Mouse (Mus musculus): ENCODE data around the gene Trim65. TPM values are rescaled to one million over a fixed set of nuclear protein-coding genes. Genes with fewer than 3 reads are reported as not detected.
A peak's percentile ranks its signal among the peaks of the same experiment; 100 is the strongest.
"Not testable (repeated sequence)": the region's sequence is repeated elsewhere in the genome, so short reads cannot be mapped to it uniquely, and the experiment has no call there.

Trim65 gene
- total and polyA plus RNA-seq, 3 experiments = 0.66 to 2.0 (median 1.4) TPM

GRCm38 (mm10) chr11:116126261-116126660 lies 4.7 kb downstream of the Trim65 start:
- Histone ChIP-seq H3K4me2 (ENCODE audit: insufficient read depth, low read depth, poor library complexity, severe bottlenecking) (no peak overlapping the region), H3K9me3 (replicated peaks; ENCODE audit: low read length) (peaks cover 8% of the 10 kb centered on the region), H3K79me2 (replicated peaks; ENCODE audit: control insufficient read depth, extremely low read depth, insufficient read depth, poor library complexity, severe bottlenecking) (no peaks in the 10 kb centered on the region), H3K9ac (ENCODE audit: insufficient read depth, low read depth) (no peak overlapping the region), H3K27ac (ENCODE audit: insufficient read depth, low read depth) (no peak overlapping the region), H3K4me1 (ENCODE audit: control insufficient read depth in 1 of 2, insufficient read depth in 2 of 2) (peaks cover 6% of the 10 kb centered on the region in 2 experiments; a peak in 3 of 4 replicates), H3K4me3 (replicated peaks in 1 of 3; ENCODE audit: low read depth in 2 of 3, low read length in 2 of 3, poor library complexity in 1 of 3) (no peak overlapping the region), H3K27me3 (replicated peaks) (no peaks in the 10 kb centered on the region), H3K36me3 (replicated peaks in 1 of 2; ENCODE audit: control insufficient read depth in 1 of 2, insufficient read depth in 1 of 2, low read length in 1 of 2) (peaks cover 12 to 42% of the 10 kb centered on the region in 2 experiments)
- dilution Hi-C loops (cut with MboI; ENCODE audit: extremely low pct_ligation_motif_present, extremely low pct_unique_long_range_greater_than_20kb, low sequenced_read_pairs) = no loop called here
- in situ Hi-C loops (cut with MboI; ENCODE audit: low pct_ligation_motif_present, low pct_unique_long_range_greater_than_20kb, low sequenced_read_pairs) = no loop called here
- no peak for TF ChIP-seq ZC3H11A (IDR thresholded peaks at IDR 0.05; ENCODE audit: low read depth, low read length)
- no peak for TF ChIP-seq CTCF (conservative IDR thresholded peaks at IDR 0.05 in 1 of 2, IDR thresholded peaks at IDR 0.05 in 1 of 2; ENCODE audit: low read depth in 2 of 2, low read length in 2 of 2)
- no peak for TF ChIP-seq ETS1 (conservative IDR thresholded peaks at IDR 0.05; ENCODE audit: low read depth, low read length)
- no peak for TF ChIP-seq TBP (conservative IDR thresholded peaks at IDR 0.05; ENCODE audit: low read depth, low read length)
- no peak for TF ChIP-seq MAZ (IDR thresholded peaks at IDR 0.05; ENCODE audit: low read depth, low read length)
- no peak for TF ChIP-seq HCFC1 (IDR thresholded peaks at IDR 0.05; ENCODE audit: low read depth, low read length)
- TF ChIP-seq TCF12 (IDR thresholded peaks at IDR 0.05; ENCODE audit: low read depth, low read length) = no peak
- no peak for TF ChIP-seq NELFE (IDR thresholded peaks at IDR 0.05; ENCODE audit: low read depth, low read length)
- TF ChIP-seq UBTF (IDR thresholded peaks at IDR 0.05; ENCODE audit: low read depth, low read length) = no peak
- no peak for TF ChIP-seq BHLHE40 (IDR thresholded peaks at IDR 0.05; ENCODE audit: low read depth, low read length)
- TF ChIP-seq ZMIZ1 (IDR thresholded peaks at IDR 0.05; ENCODE audit: low read depth, low read length) = no peak
- no peak for TF ChIP-seq POLR2AphosphoS2 (IDR thresholded peaks at IDR 0.05; ENCODE audit: low read depth, low read length)
- TF ChIP-seq RCOR1 (conservative IDR thresholded peaks at IDR 0.05; ENCODE audit: low read depth, low read length) = no peak
- no peak for DNase-seq (ENCODE audit: extremely low read depth)

DNA sequence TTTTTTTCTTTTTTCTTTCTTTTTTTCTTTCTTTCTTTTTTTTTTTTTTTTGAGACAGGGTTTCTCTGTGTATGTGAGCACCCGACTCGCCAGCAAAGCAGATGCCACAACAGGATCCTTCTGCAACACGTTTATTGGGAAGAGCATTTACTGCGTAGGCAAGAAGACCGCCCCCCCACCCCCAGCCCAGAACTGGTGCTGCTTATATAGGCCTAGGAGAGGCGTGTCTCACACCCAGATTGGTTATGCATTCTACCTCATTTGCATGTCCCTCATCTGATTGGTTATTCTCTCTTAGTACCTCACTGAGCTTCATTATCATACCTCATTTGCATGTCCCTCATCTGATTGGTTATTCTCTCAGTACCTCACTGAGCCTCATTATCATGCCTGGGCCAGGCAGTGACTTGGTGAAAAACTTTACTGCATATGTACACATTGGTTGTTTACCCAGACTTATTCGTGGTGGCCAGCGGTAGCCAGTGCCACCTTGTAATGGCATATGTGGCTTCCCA lies 9.1 kb downstream of the Trim65 start:
- in situ Hi-C loops (cut with MboI; ENCODE audit: low pct_ligation_motif_present, low pct_unique_long_range_greater_than_20kb, low sequenced_read_pairs) = not testable (repeated sequence)
- H3K36me3 ChIP-seq (replicated peaks in 1 of 2; ENCODE audit: control insufficient read depth in 1 of 2, insufficient read depth in 1 of 2, low read length in 1 of 2) = peaks cover 12 to 29% of the 10 kb centered on the region in 2 experiments

GRCm38 (mm10) chr11:116117819-116118218 lies 13.1 kb downstream of the Trim65 start:
- in situ Hi-C loops (cut with MboI; ENCODE audit: low pct_ligation_motif_present, low pct_unique_long_range_greater_than_20kb, low sequenced_read_pairs) = no loop called here
- dilution Hi-C loops (cut with MboI; ENCODE audit: extremely low pct_ligation_motif_present, extremely low pct_unique_long_range_greater_than_20kb, low sequenced_read_pairs) = no loop called here
- Histone ChIP-seq H3K9ac (ENCODE audit: insufficient read depth, low read depth) (no peak overlapping the region), H3K4me3 (replicated peaks in 1 of 3; ENCODE audit: low read depth in 2 of 3, low read length in 2 of 3, poor library complexity in 1 of 3) (no peak overlapping the region), H3K4me1 (ENCODE audit: control insufficient read depth in 1 of 2, insufficient read depth in 2 of 2) (peaks cover 0 to 2% of the 10 kb centered on the region in 2 experiments; a peak in 2 of 4 replicates), H3K79me2 (replicated peaks; ENCODE audit: control insufficient read depth, extremely low read depth, insufficient read depth, poor library complexity, severe bottlenecking) (no peaks in the 10 kb centered on the region), H3K27ac (ENCODE audit: insufficient read depth, low read depth) (no peak overlapping the region), H3K27me3 (replicated peaks) (no peaks in the 10 kb centered on the region), H3K9me3 (replicated peaks; ENCODE audit: low read length) (no peaks in the 10 kb centered on the region), H3K36me3 (replicated peaks in 1 of 2; ENCODE audit: control insufficient read depth in 1 of 2, insufficient read depth in 1 of 2, low read length in 1 of 2) (peaks cover 0 to 8% of the 10 kb centered on the region in 2 experiments), H3K4me2 (ENCODE audit: insufficient read depth, low read depth, poor library complexity, severe bottlenecking) (no peak overlapping the region)
- TF ChIP-seq CTCF (conservative IDR thresholded peaks at IDR 0.05 in 1 of 2, IDR thresholded peaks at IDR 0.05 in 1 of 2; ENCODE audit: low read depth in 2 of 2, low read length in 2 of 2) = peak; percentile 44 to 53; a peak in 3 of 4 replicates
- no peak for TF ChIP-seq MAZ (IDR thresholded peaks at IDR 0.05; ENCODE audit: low read depth, low read length)
- DNase-seq (ENCODE audit: extremely low read depth) = no peak

More for the DNA sequence above, 9.1 kb downstream of the Trim65 start:
- H3K4me1 ChIP-seq (ENCODE audit: control insufficient read depth in 1 of 2, insufficient read depth in 2 of 2); H3K27ac ChIP-seq (ENCODE audit: insufficient read depth, low read depth); H3K4me2 ChIP-seq (ENCODE audit: insufficient read depth, low read depth, poor library complexity, severe bottlenecking); DNase-seq (ENCODE audit: extremely low read depth); H3K9me3 ChIP-seq (replicated peaks; ENCODE audit: low read length); H3K9ac ChIP-seq (ENCODE audit: insufficient read depth, low read depth); H3K4me3 ChIP-seq (replicated peaks in 1 of 3; ENCODE audit: low read depth in 2 of 3, low read length in 2 of 3, poor library complexity in 1 of 3); H3K79me2 ChIP-seq (replicated peaks; ENCODE audit: control insufficient read depth, extremely low read depth, insufficient read depth, poor library complexity, severe bottlenecking); H3K27me3 ChIP-seq (replicated peaks); dilution Hi-C loops (cut with MboI; ENCODE audit: extremely low pct_ligation_motif_present, extremely low pct_unique_long_range_greater_than_20kb, low sequenced_read_pairs): not testable (repeated sequence)
